Mouse (Mus musculus) urinary bladder, adult 18-20 months (tissue): ENCODE measurements at regions not wholly inside any gene's neighbourhood (a gene's known extent, or its start where the extent isn't known, plus 50 kb on each side); places are given as distances from the start of the nearest gene placed in this dataset.

Experiments used
- DNase-seq, 2 experiments: peaks; one replicate each; pipeline ENCODE4 v3.0.0; 2022; ENCODE audit warnings: low spot score in 2 of 2, mixed read lengths in 2 of 2

DNA sequence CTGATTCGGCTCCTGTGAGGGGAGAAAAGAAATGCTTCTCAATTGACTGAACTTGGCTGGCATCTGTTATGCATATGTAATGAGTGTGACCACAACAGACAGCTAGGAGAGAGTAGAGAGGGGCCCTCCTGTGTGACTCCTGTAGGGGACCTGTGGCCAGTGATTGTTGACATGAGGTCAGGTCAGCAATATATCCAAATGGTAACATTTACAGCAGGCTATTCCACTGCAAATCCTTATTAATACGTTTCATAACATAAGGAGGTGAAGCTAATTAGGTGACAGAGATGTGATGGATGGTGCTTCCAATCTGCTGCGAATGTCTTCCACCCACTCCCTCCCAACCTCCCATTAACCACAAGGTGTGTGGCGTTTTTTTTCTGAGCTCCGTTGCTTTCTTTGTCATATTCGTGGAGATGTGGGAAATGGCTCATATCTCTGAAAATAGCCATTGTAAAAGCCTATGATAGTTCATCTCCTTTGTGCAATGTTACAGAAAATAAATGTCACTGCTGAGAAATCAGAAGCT, 309.5 kb downstream of the Irx1 start:
- no peak for DNase-seq

DNA sequence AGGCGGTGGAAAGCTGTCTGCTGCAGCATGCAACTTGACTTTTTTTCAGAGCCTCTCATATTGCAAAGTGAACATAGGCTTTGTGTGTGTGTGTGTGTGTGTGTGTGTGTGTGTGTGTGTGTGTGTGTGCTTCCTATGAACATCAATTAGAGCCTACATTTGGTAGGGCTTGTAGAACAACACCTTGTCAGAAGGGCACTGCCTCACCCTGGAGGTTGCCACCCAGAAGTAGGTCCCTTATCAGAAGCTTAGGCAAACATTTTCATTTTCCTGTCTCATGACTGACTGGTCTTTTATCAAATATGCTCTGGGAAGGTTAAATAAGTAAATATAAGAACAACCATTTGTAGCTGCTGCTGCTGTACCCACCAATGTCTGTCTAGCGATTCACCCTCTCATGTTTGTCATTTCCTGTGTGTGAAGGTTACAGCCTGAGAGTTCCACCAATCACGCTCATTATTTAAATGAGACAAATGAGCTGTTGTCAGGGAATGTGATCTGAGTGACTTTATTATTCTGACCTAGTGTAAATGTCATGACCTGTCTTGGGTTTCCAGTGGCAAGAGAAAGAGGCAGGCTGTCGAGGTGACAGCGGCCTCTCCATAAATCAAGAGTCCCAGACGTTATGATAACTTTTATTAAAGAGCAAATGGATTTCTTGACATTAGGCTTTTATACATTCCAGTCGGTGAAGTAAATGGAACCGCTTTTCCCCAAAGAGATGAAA, 310.1 kb downstream of the Irx1 start:
- DNase-seq = no peak

DNA sequence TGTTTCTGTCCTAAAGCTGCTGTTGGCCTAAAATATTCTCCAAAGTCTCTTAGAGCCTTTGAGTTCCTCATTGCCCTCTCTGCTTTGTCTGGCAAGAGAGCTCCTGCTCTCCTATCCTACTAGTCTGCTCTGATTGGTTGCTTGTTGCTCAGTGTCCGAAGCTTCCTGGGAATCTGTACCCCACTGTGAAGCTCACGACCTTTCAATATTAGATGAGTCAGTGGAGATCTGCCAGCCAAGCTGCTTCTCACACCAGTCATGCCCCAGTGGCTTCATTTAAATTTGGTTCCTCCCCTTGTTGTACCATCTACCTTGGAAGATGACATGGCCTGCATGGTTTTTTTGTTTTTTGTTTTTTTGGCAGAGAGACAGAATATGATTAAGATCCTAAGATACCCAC, 313.6 kb downstream of the Irx1 start:
- no peak for DNase-seq

- DNase-seq = peak in 1 of 2 experiments; percentile 50
Measured at GRCm38 (mm10) chr13:71649031-71649430, 314.5 kb downstream of the Irx1 start.

GRCm38 (mm10) chr13:71631447-71631846, 332.1 kb downstream of the Irx1 start:
- DNase-seq = no peak

GRCm38 (mm10) chr13:71617198-71617597, 346.3 kb downstream of the Irx1 start:
- no peak for DNase-seq

GRCm38 (mm10) chr13:71612393-71613179, 350.9 kb downstream of the Irx1 start:
- no peak for DNase-seq

- no peak for DNase-seq
Measured at GRCm38 (mm10) chr13:71582486-71582885, 381.0 kb downstream of the Irx1 start.

- DNase-seq = no peak
Measured at GRCm38 (mm10) chr13:71565895-71566294, 397.6 kb downstream of the Irx1 start.

GRCm38 (mm10) chr13:71565388-71565787, 398.1 kb downstream of the Irx1 start:
- DNase-seq = no peak

GRCm38 (mm10) chr13:71558477-71559215, 404.9 kb downstream of the Irx1 start:
- DNase-seq = no peak

- DNase-seq = no peak
Measured at GRCm38 (mm10) chr13:71555471-71555870, 408.1 kb downstream of the Irx1 start.

- DNase-seq = no peak
Measured at GRCm38 (mm10) chr13:71550109-71550508, 413.4 kb downstream of the Irx1 start.

- no peak for DNase-seq
Measured at GRCm38 (mm10) chr13:71549206-71549831, 414.2 kb downstream of the Irx1 start.

- no peak for DNase-seq
Measured at GRCm38 (mm10) chr13:71538226-71538625, 425.3 kb downstream of the Irx1 start.

GRCm38 (mm10) chr13:71532796-71533351, 430.6 kb downstream of the Irx1 start:
- no peak for DNase-seq

- no peak for DNase-seq
Measured at GRCm38 (mm10) chr13:71529397-71530122, 434.0 kb downstream of the Irx1 start.

GRCm38 (mm10) chr13:71517776-71518175, 445.7 kb downstream of the Irx1 start:
- no peak for DNase-seq

GRCm38 (mm10) chr13:71513204-71513603, 450.3 kb downstream of the Irx1 start:
- no peak for DNase-seq

GRCm38 (mm10) chr13:71507956-71508401, 455.5 kb downstream of the Irx1 start:
- no peak for DNase-seq
